In the genomic region with DNA sequence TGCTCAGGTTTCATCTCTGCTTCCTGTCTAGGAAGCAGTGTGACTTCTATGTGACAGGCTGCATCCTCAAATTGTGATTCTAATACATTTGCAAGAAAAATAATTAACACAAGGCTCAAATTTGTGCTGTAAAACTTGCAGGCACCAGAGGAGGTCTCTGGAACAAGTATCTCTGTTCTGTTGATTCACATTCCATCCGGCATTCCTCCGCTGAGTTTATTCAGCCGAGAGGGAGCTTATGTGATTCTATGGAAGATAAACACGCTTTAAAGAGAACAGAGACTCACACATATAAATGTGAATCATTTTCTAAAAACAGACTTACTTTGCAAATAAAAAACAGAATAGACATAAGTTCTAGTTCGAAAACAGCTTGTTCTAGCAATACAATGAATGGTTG, we compare ENCODE assay signal across 28 mouse cellular contexts.
DNase-seq lines count a peak whose midpoint lies in the region; ATAC-seq and TF ChIP-seq lines count a peak whose summit lies in the region.
"Had no signal": no experiment of that assay in that cellular context is flagged by ENCODE, and none has a peak within 500 bp of the region (broad histone marks: within the 10 kb centered on the region; RNA-seq: fewer than 3 reads in every experiment).

No protein-coding gene starts in this region.

- H3K36me3 ChIP-seq in lung, embryonic 14.5 days (ENCODE audit: insufficient read depth): no peaks in the 10 kb centered on the region
- H3K36me3 ChIP-seq: embryonic facial prominence, embryonic 12.5 days; embryonic facial prominence, embryonic 15.5 days; forebrain, embryonic 15.5 days; G1E; heart, embryonic 12.5 days; heart, embryonic 15.5 days; hindbrain, embryonic 10.5 days; hindbrain, embryonic 13.5 days had no signal

- H3K4me1 ChIP-seq in lung, embryonic 14.5 days (ENCODE audit: insufficient read depth): peaks cover 3% of the 10 kb centered on the region; the same call in 1 of the 2 replicates
- H3K4me1 ChIP-seq: embryonic facial prominence, embryonic 12.5 days; embryonic facial prominence, embryonic 15.5 days; forebrain, embryonic 15.5 days; heart, embryonic 12.5 days; heart, embryonic 15.5 days; hindbrain, embryonic 13.5 days had no signal

- H3K9ac ChIP-seq in lung, embryonic 14.5 days: no peak overlapping the region
- H3K9ac ChIP-seq: embryonic facial prominence, embryonic 12.5 days; embryonic facial prominence, embryonic 15.5 days; forebrain, embryonic 15.5 days; heart, embryonic 12.5 days; heart, embryonic 15.5 days; hindbrain, embryonic 13.5 days had no signal

- H3K4me3 ChIP-seq in lung, embryonic 14.5 days (ENCODE audit: low read depth, low read length): no peak overlapping the region
- H3K4me3 ChIP-seq: embryonic facial prominence, embryonic 12.5 days; embryonic facial prominence, embryonic 15.5 days; forebrain, embryonic 15.5 days; heart, embryonic 12.5 days; heart, embryonic 15.5 days; hindbrain, embryonic 10.5 days; hindbrain, embryonic 13.5 days had no signal

- WGBS in lung, embryonic 14.5 days: 39% methylated on average over 5 of the region's 5 CpGs

- ATAC-seq in lung, embryonic 14.5 days (ENCODE audit: insufficient read depth): no peak
- ATAC-seq: activated CD4-positive, CD25-positive, alpha-beta regulatory T cell, adult 4 months; forebrain, embryonic 15.5 days; hindbrain, embryonic 16.5 days had no signal

- H3K9me3 ChIP-seq in lung, embryonic 14.5 days (ENCODE audit: low read depth, low read length): no peaks in the 10 kb centered on the region
- H3K9me3 ChIP-seq: embryonic facial prominence, embryonic 12.5 days; embryonic facial prominence, embryonic 15.5 days; forebrain, embryonic 15.5 days; G1E; heart, embryonic 12.5 days; heart, embryonic 15.5 days; hindbrain, embryonic 10.5 days; hindbrain, embryonic 13.5 days had no signal

- H3K27ac ChIP-seq in lung, embryonic 14.5 days (ENCODE audit: low read depth): 0 out of 2 replicates have a peak overlapping the region, but pooled peaks have one; percentile 50
- H3K27ac ChIP-seq: embryonic facial prominence, embryonic 12.5 days; embryonic facial prominence, embryonic 15.5 days; forebrain, embryonic 15.5 days; heart, embryonic 15.5 days; hindbrain, embryonic 10.5 days; hindbrain, embryonic 13.5 days had no signal

- no peak for TF ChIP-seq CTCF in lung, embryonic 14.5 days (IDR thresholded peaks at IDR 0.05; ENCODE audit: low read depth)

- no peaks in the 10 kb centered on the region for H3K27me3 ChIP-seq in lung, embryonic 14.5 days (ENCODE audit: insufficient read depth, low read length)
- H3K27me3 ChIP-seq: CH12.LX; embryonic facial prominence, embryonic 12.5 days; embryonic facial prominence, embryonic 15.5 days; forebrain, embryonic 15.5 days; heart, embryonic 12.5 days; heart, embryonic 15.5 days; hindbrain, embryonic 13.5 days had no signal

- H3K4me2 ChIP-seq in lung, embryonic 14.5 days: no peak overlapping the region
- H3K4me2 ChIP-seq: embryonic facial prominence, embryonic 12.5 days; embryonic facial prominence, embryonic 15.5 days; forebrain, embryonic 15.5 days; heart, embryonic 12.5 days; heart, embryonic 15.5 days; hindbrain, embryonic 13.5 days had no signal

- peak; percentile 7 for DNase-seq in embryo, embryonic 11 days
- no peak for DNase-seq in embryo, embryonic 10.5 days (ENCODE audit: low spot score)
- peak; percentile 64 for DNase-seq in lung, embryonic 14.5 days
- DNase-seq in lung, postnatal 4 days: no peak
- DNase-seq in R1 (ENCODE audit: low read depth, low spot score): peak; percentile 19
- DNase-seq in right cerebral cortex, postnatal 10 days (ENCODE audit: low spot score in 2 of 2): no peak
- DNase-seq: adrenal gland, adult 8-10 months; adrenal gland, postnatal 25 days; B cell, adult 2 months; cerebellum, adult 11-12 months; cerebellum, adult 8-10 months; cerebellum, postnatal 10 days; cerebellum, postnatal 36 days; gastrocnemius, postnatal 25 days; heart, adult 18-20 months; heart, postnatal 10 days; heart, postnatal 36 days had no signal

Comparison
In these comparisons a context has a peak if more than half of its experiments do, and no peak if none do; other contexts are left out.
1. DNase-seq: peak in embryo, embryonic 11 days (single experiment), lung, embryonic 14.5 days (single experiment) and R1 (single experiment); none in embryo, embryonic 10.5 days (single experiment), lung, postnatal 4 days (0 of 2) and right cerebral cortex, postnatal 10 days (0 of 2).